Mouse (Mus musculus) lung, postnatal 0 days (tissue): ENCODE measurements around the gene Pou5f1. TPM values are rescaled to one million over a fixed set of nuclear protein-coding genes. Genes with fewer than 3 reads are reported as not detected.

ENCODE experiments used
- ATAC-seq: fragments of 200-750 bp; cut with Nextera tagmentation; 2 replicates; pipeline ENCODE4 v1.8.0; 2017; ENCODE audit warnings: moderate library complexity
- DNase-seq: peaks from one replicate; pipeline ENCODE4 v3.0.0-alpha.2; 2016; ENCODE audit warnings: low spot score
- H3K27ac ChIP-seq: fragments of 300-500 bp; sonication (generic); 2 replicates; pipeline ENCODE4 v1.5.1; 2014; ENCODE audit warnings: antibody characterized with exemption, mild to moderate bottlenecking, low read length, mixed read lengths
- H3K27me3 ChIP-seq: fragments of 300-500 bp; sonication (generic); replicated peaks from 2 replicates; pipeline ENCODE4 v1.6.1; 2014; ENCODE audit warnings: low read length, mixed read lengths; ENCODE audit not compliant: insufficient read depth
- H3K36me3 ChIP-seq: fragments of 300-500 bp; sonication (generic); 2 replicates; pipeline ENCODE4 v1.6.1; 2014; ENCODE audit warnings: low read length, mixed read lengths; ENCODE audit not compliant: insufficient read depth
- H3K4me1 ChIP-seq: fragments of 300-500 bp; sonication (generic); 2 replicates; pipeline ENCODE4 v1.6.1; 2014; ENCODE audit warnings: antibody characterized with exemption, low read depth, low read length, mixed read lengths; ENCODE audit not compliant: insufficient read depth
- H3K4me2 ChIP-seq: fragments of 300-500 bp; sonication (generic); replicated peaks from 2 replicates; pipeline ENCODE4 v1.6.1; 2014; ENCODE audit warnings: low read depth, mild to moderate bottlenecking, low read length, moderate library complexity, mixed read lengths
- H3K4me3 ChIP-seq: fragments of 300-500 bp; sonication (generic); 2 replicates; pipeline ENCODE4 v1.5.1; 2014; ENCODE audit warnings: low read depth, low read length
- H3K9ac ChIP-seq: fragments of 300-500 bp; sonication (generic); replicated peaks from 2 replicates; pipeline ENCODE4 v1.6.1; 2014; ENCODE audit warnings: low read depth, mild to moderate bottlenecking
- H3K9me3 ChIP-seq: fragments of 300-500 bp; sonication (generic); 2 replicates; pipeline ENCODE4 v1.6.1; 2016; ENCODE audit warnings: low read length, mixed read lengths
- CTCF ChIP-seq: IDR thresholded peaks from 2 replicates; pipeline ENCODE4 v1.5.1; 2016; ENCODE audit warnings: antibody characterized with exemption, mild to moderate bottlenecking
- EP300 ChIP-seq: IDR thresholded peaks from 2 replicates; pipeline ENCODE4 v1.6.1; 2016; ENCODE audit warnings: antibody characterized with exemption, mild to moderate bottlenecking, control low read depth
- WGBS: fragments of 180-500 bp; shearing (Covaris S2); extraction: QIAGEN DNeasy Blood & Tissue Kit; methylation state at CpG from one replicate; pipeline ENCODE4 v1.1.7; 2014; 5-methylcytosine and 5-hydroxymethylcytosine counted together
- polyA plus RNA-seq: library from polyadenylated mRNA; unstranded; fragments of >200 nt; fragmentation: Nextera tagmentation; extraction: Ambion mirVana; gene quantifications from 2 replicates; pipeline ENCODE4 v1.2.1, GENCODE M21; 2015

Pou5f1 gene
- polyA plus RNA-seq, 1 experiment from 2014 or later = not detected

- DNase-seq = peak; percentile 68
- H3K9me3 ChIP-seq = no peaks in the 10 kb centered on the region
- no peaks in the 10 kb centered on the region for H3K27me3 ChIP-seq
- TF ChIP-seq EP300 = no peak
- TF ChIP-seq CTCF = peak; percentile 91
- no peak overlapping the region for H3K4me3 ChIP-seq
- WGBS = under 1% methylated on average over 9 of the region's 9 CpGs
- H3K4me2 ChIP-seq = no peak overlapping the region
- H3K36me3 ChIP-seq = no peaks in the 10 kb centered on the region
- H3K9ac ChIP-seq = no peak overlapping the region
- no peaks in the 10 kb centered on the region for H3K4me1 ChIP-seq
- ATAC-seq = peak; percentile 54
- no peak overlapping the region for H3K27ac ChIP-seq
These were observed 21.8 kb upstream of the Pou5f1 start for GRCm38 (mm10) chr17:35484066-35484465.

DNA sequence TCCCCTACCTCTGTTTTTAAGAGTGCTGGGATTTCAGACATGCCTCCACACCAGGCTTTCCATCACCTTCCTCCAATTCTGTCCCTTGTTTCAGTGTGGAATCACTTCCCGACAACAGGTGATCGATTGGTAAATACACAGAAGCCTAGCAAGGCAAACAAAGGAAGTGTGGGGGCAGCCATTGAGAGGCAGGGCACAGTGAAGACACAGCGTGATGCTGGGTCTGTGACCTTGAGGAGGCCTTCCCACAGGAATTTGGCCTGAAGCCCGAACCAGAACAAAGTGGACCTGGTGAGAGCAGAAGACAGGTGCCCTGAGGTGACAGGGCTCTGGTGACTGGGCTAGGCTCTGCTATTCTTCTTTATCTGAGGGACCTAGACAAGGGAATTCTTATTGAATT, 20.1 kb upstream of the Pou5f1 start:
- Histone ChIP-seq H3K4me2 (no peak overlapping the region), H3K4me1 (no peaks in the 10 kb centered on the region), H3K27ac (no peak overlapping the region), H3K36me3 (no peaks in the 10 kb centered on the region), H3K9ac (no peak overlapping the region), H3K9me3 (no peaks in the 10 kb centered on the region), H3K4me3 (no peak overlapping the region), H3K27me3 (no peaks in the 10 kb centered on the region)
- DNase-seq = no peak
- 9% methylated on average over 4 of the region's 4 CpGs for WGBS
- no peak for ATAC-seq
- TF ChIP-seq EP300 (no peak), CTCF (no peak)

DNA sequence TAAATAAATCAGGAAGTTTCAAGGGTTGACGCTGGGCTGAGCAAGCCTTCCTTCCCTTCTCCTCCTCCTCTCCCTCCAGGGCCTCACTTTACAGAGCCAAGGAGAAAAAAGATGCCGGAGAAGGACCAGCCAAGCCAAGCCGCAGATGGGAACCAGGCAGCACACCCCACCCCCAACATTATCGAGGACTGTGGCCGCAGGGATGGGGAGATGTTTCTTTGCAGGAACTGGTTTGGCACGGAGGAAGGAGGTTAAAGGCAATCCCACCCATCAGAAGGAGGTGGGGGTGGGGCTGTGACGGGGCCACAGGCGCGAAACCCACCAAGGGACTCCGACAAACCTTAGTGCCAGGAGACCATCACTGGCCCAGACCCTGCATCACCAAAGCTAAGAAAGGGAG, 19.1 kb upstream of the Pou5f1 start:
- no peak for TF ChIP-seq CTCF
- no peak for TF ChIP-seq EP300
- Histone ChIP-seq H3K27ac (no peak overlapping the region), H3K4me2 (no peak overlapping the region), H3K36me3 (no peaks in the 10 kb centered on the region), H3K27me3 (no peaks in the 10 kb centered on the region), H3K9me3 (no peaks in the 10 kb centered on the region), H3K9ac (no peak overlapping the region), H3K4me1 (no peaks in the 10 kb centered on the region), H3K4me3 (no peak overlapping the region)
- no peak for ATAC-seq
- DNase-seq = no peak
- 46% methylated on average over 10 of the region's 10 CpGs for WGBS

DNA sequence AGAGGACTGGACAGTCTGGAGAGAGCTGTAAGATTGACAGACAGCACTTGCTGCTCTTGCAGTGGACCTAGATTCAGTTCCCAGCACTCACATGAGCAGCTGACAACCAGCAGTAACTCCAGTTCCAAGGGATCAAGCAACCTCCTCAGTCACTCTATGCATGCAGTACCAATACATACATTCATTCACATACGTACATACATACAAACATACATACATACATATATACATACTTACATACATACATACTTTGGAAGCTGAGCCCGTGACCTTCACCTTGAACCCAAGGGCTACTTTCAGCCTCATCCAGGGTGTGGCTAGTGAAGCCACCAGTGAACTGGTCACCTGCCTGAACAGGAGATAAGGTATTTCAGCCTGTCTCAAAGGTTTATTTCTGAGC, 17.8 kb upstream of the Pou5f1 start:
- Histone ChIP-seq H3K4me2 (no peak overlapping the region), H3K4me3 (no peak overlapping the region), H3K36me3 (no peaks in the 10 kb centered on the region), H3K27me3 (no peaks in the 10 kb centered on the region), H3K9ac (no peak overlapping the region), H3K4me1 (no peaks in the 10 kb centered on the region), H3K9me3 (no peaks in the 10 kb centered on the region), H3K27ac (no peak overlapping the region)
- 96% methylated on average over 2 of the region's 2 CpGs for WGBS
- no peak for ATAC-seq
- DNase-seq = no peak
- TF ChIP-seq CTCF (no peak), EP300 (no peak)

DNA sequence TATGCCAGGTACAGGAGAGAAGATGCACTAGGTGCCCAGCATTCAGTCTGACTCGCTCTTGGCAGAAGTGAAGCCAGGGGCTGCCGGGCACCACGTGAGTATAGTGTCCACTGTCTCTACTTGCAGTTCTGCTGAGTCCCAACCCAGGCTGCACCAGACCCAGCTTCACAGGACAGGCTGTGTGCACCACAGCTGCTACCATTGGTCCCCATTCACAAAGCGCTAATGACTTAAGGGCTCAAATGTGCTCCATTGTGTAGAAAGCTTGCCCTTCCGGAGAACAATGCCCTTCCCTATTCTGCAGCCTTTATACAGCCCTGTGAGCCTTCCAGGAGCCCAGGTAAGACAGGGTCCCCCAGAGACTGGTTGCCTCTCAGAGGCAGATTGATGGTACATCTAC, 15.5 kb upstream of the Pou5f1 start:
- WGBS = 74% methylated on average over 5 of the region's 5 CpGs
- no peak overlapping the region for H3K4me2 ChIP-seq

DNA sequence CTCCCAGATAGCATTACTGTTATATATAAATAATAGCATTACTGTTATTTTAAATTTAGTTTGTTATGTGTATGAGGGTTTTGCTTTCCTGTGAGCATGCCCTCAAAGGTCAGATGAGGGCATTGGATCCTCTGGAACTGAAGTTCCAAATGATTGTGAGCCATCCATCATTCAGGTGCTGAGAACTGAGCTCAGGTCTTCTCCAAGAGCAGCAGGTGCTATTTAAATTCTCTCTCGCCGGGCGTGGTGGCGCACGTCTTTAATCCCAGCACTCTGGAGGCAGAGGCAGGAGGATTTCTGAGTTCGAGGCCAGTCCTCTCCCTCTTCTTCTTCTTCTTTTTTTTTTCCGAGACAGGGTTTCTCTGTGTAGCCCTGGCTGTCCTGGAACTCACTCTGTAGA, 8.7 kb upstream of the Pou5f1 start:
- H3K27me3 ChIP-seq = no peaks in the 10 kb centered on the region
- no peak for TF ChIP-seq CTCF
- no peak for TF ChIP-seq EP300
- 96% methylated on average over 7 of the region's 7 CpGs for WGBS
- H3K4me2 ChIP-seq = no peak overlapping the region
- no peaks in the 10 kb centered on the region for H3K36me3 ChIP-seq
- DNase-seq (no peak), ATAC-seq (no peak)
- H3K9ac ChIP-seq = no peak overlapping the region
- H3K4me1 ChIP-seq = no peaks in the 10 kb centered on the region
- no peak overlapping the region for H3K4me3 ChIP-seq
- H3K27ac ChIP-seq = no peak overlapping the region
- no peaks in the 10 kb centered on the region for H3K9me3 ChIP-seq

More for the DNA sequence above, 15.5 kb upstream of the Pou5f1 start:
- Histone ChIP-seq H3K27ac (no peak overlapping the region), H3K9me3 (no peaks in the 10 kb centered on the region), H3K4me1 (no peaks in the 10 kb centered on the region), H3K36me3 (no peaks in the 10 kb centered on the region), H3K4me3 (no peak overlapping the region), H3K27me3 (no peaks in the 10 kb centered on the region), H3K9ac (no peak overlapping the region)
- TF ChIP-seq EP300 (no peak), CTCF (no peak)
- no peak for ATAC-seq
- DNase-seq = no peak

DNA sequence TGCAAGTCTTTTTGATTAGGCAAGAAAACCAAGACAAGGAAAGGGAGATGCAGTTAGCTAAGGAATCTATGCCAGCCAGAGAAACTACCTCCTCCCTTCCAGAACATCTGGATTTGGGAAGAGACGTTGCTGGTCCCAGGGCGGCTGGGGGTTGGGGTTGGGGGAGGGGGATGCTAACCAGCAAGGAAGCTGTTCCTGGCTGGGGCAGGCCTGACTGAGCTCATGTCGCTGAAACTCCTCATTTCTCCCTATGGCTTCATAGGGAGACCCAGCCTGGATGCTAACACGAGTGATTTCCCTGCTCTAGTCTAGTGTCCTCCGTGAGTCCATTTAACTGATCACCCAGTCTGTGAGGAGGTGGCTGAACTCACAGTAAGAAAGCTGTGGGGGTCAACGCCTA, 3.6 kb upstream of the Pou5f1 start:
- no peak for TF ChIP-seq EP300
- WGBS = 12% methylated on average over 6 of the region's 6 CpGs

More for the DNA sequence above, 3.6 kb upstream of the Pou5f1 start:
- Histone ChIP-seq H3K4me2 (no peak overlapping the region), H3K4me3 (no peak overlapping the region), H3K36me3 (no peaks in the 10 kb centered on the region), H3K27me3 (no peaks in the 10 kb centered on the region), H3K9me3 (no peaks in the 10 kb centered on the region), H3K27ac (no peak overlapping the region), H3K9ac (no peak overlapping the region), H3K4me1 (no peaks in the 10 kb centered on the region)
- no peak for DNase-seq
- no peak for ATAC-seq
